Mouse (Mus musculus): Measurements from ENCODE around the gene Rplp1. TPM values are rescaled to one million over a fixed set of nuclear protein-coding genes. Genes with fewer than 3 reads are reported as not detected.

The Rplp1 gene
- polyA plus RNA-seq, 1 experiment from 2014 or later, result 1,000 TPM

GRCm38 (mm10) chr9:61917436-61917835 is 3.1 kb upstream of the Rplp1 start:
- no peak for ATAC-seq (replicated peaks; ENCODE audit: low FRiP score)
- no peaks in the 10 kb centered on the region for H3K4me1 ChIP-seq (replicated peaks; ENCODE audit: control insufficient read depth, insufficient read depth, low read length)
- no peak overlapping the region for H3K9ac ChIP-seq (ENCODE audit: low read length)
- H3K9me3 ChIP-seq (ENCODE audit: control insufficient read depth, low read length), result no peaks in the 10 kb centered on the region
- H3K36me3 ChIP-seq (ENCODE audit: control insufficient read depth, insufficient read depth, low read length), result peaks cover 3% of the 10 kb centered on the region; the same call in 1 of the 2 replicates
- no peak overlapping the region for H3K4me3 ChIP-seq (ENCODE audit: low read depth, low read length)
- no peaks in the 10 kb centered on the region for H3K27me3 ChIP-seq (ENCODE audit: control insufficient read depth, insufficient read depth, low read length)
- no peak for DNase-seq (ENCODE audit: low spot score)
- H3K4me2 ChIP-seq (ENCODE audit: low read depth, low read length, severe bottlenecking), result no peak overlapping the region
- WGBS, result 95% methylated on average over 6 of the region's 6 CpGs
- H3K27ac ChIP-seq (ENCODE audit: low read depth, low read length), result no peak overlapping the region

DNA sequence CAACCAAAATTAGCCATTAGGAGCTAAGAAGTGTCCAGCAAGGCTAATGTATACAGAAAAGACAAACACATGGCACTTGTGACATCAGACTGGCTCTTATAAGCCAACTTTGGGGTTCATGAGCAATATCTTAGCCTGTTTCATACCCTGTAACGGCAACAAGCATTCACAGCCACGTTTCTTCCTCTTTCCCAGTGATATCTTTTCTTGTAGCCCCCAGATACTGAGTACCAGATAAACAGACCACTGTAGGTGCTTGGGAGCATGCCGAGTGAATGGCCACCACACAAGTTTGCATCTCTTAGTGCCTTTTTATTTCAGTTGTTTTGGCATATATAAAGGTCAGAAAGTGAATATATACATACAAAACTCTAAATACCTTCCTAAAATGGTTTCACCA is 2.6 kb upstream of the Rplp1 start:
- no peak overlapping the region for H3K9ac ChIP-seq (ENCODE audit: low read length)
- H3K4me3 ChIP-seq (ENCODE audit: low read depth, low read length), result no peak overlapping the region
- 90% methylated on average over 3 of the region's 3 CpGs for WGBS

DNA sequence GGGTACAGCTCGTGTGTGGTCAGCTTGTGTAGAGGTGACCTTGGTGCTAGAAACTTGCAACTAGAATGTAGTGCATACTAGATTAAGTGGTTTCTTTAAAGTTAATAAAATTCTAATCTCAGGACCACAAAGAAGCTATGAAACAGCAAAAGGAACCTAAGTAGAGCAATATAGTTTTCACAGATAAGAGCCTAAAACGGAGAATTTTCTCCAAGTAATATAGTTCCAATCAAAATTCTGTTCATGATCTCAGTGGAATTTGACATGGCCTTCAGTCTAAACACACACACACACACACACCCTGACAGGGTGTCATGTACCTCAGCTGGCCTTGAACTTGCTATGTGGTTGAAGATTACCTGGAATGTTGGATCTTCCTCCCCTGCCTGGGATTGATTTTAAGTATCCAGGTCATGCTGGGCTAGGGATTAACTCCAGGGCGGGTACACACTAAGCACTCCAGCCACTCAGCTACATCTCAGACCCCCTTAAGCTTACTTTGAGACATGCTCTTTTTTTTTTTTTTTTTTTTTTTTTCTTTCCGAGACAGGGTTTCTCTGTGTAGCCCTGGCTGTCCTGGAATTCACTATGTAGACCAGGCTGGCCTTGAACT is 1.2 kb upstream of the Rplp1 start:
- H3K4me1 ChIP-seq (replicated peaks; ENCODE audit: control insufficient read depth, insufficient read depth, low read length), result no peaks in the 10 kb centered on the region
- H3K9me3 ChIP-seq (ENCODE audit: control insufficient read depth, low read length), result no peaks in the 10 kb centered on the region
- H3K9ac ChIP-seq (ENCODE audit: low read length), result peak overlapping the region; percentile 47; the same call in 1 of the 2 replicates
- no peak for ATAC-seq (replicated peaks; ENCODE audit: low FRiP score)
- DNase-seq (ENCODE audit: low spot score), result no peak
- peak overlapping the region; percentile 91 for H3K4me3 ChIP-seq (ENCODE audit: low read depth, low read length)
- 44% methylated on average over 4 of the region's 4 CpGs for WGBS
- H3K27ac ChIP-seq (ENCODE audit: low read depth, low read length), result 0 out of 2 replicates have a peak overlapping the region, but pooled peaks have one; percentile 87
- peak overlapping the region; percentile 60 for H3K4me2 ChIP-seq (ENCODE audit: low read depth, low read length, severe bottlenecking)
- no peaks in the 10 kb centered on the region for H3K27me3 ChIP-seq (ENCODE audit: control insufficient read depth, insufficient read depth, low read length)
- peaks cover 11% of the 10 kb centered on the region; the same call in 1 of the 2 replicates for H3K36me3 ChIP-seq (ENCODE audit: control insufficient read depth, insufficient read depth, low read length)

More for the DNA sequence above, 2.6 kb upstream of the Rplp1 start:
- H3K4me2 ChIP-seq (ENCODE audit: low read depth, low read length, severe bottlenecking), result no peak overlapping the region
- H3K36me3 ChIP-seq (ENCODE audit: control insufficient read depth, insufficient read depth, low read length), result peaks cover 7% of the 10 kb centered on the region; the same call in 1 of the 2 replicates
- no peak for ATAC-seq (replicated peaks; ENCODE audit: low FRiP score)
- no peaks in the 10 kb centered on the region for H3K27me3 ChIP-seq (ENCODE audit: control insufficient read depth, insufficient read depth, low read length)
- H3K4me1 ChIP-seq (replicated peaks; ENCODE audit: control insufficient read depth, insufficient read depth, low read length), result no peaks in the 10 kb centered on the region
- DNase-seq (ENCODE audit: low spot score), result no peak
- no peak overlapping the region for H3K27ac ChIP-seq (ENCODE audit: low read depth, low read length)
- H3K9me3 ChIP-seq (ENCODE audit: control insufficient read depth, low read length), result no peaks in the 10 kb centered on the region

GRCm38 (mm10) chr9:61914917-61915300 is 567 bp upstream of the Rplp1 start:
- Histone ChIP-seq H3K27ac (ENCODE audit: low read depth, low read length) (peak overlapping the region; percentile 87; the same call in 1 of the 2 replicates), H3K36me3 (ENCODE audit: control insufficient read depth, insufficient read depth, low read length) (peaks cover 11% of the 10 kb centered on the region; the same call in 1 of the 2 replicates), H3K9me3 (ENCODE audit: control insufficient read depth, low read length) (no peaks in the 10 kb centered on the region), H3K4me1 (replicated peaks; ENCODE audit: control insufficient read depth, insufficient read depth, low read length) (no peaks in the 10 kb centered on the region), H3K27me3 (ENCODE audit: control insufficient read depth, insufficient read depth, low read length) (no peaks in the 10 kb centered on the region), H3K4me3 (ENCODE audit: low read depth, low read length) (peak overlapping the region; percentile 91), H3K9ac (ENCODE audit: low read length) (peak overlapping the region; percentile 47), H3K4me2 (ENCODE audit: low read depth, low read length, severe bottlenecking) (peak overlapping the region; percentile 60)
- WGBS, result 5% methylated on average over 13 of the region's 13 CpGs
- DNase-seq (ENCODE audit: low spot score), result no peak
- no peak for ATAC-seq (replicated peaks; ENCODE audit: low FRiP score)

GRCm38 (mm10) chr9:61911300-61912128 is 2.8 kb downstream of the Rplp1 start:
- no peak overlapping the region for H3K4me3 ChIP-seq (ENCODE audit: low read depth, low read length)
- H3K9ac ChIP-seq (ENCODE audit: low read length), result no peak overlapping the region
- 57% methylated on average over 6 of the region's 6 CpGs for WGBS
- H3K27me3 ChIP-seq (ENCODE audit: control insufficient read depth, insufficient read depth, low read length), result no peaks in the 10 kb centered on the region
- no peak overlapping the region for H3K4me2 ChIP-seq (ENCODE audit: low read depth, low read length, severe bottlenecking)
- H3K9me3 ChIP-seq (ENCODE audit: control insufficient read depth, low read length), result no peaks in the 10 kb centered on the region
- ATAC-seq (replicated peaks; ENCODE audit: low FRiP score) (no peak), DNase-seq (ENCODE audit: low spot score) (peak; percentile 53)
- no peak overlapping the region for H3K27ac ChIP-seq (ENCODE audit: low read depth, low read length)
- H3K36me3 ChIP-seq (ENCODE audit: control insufficient read depth, insufficient read depth, low read length), result peaks cover 8% of the 10 kb centered on the region; the same call in 1 of the 2 replicates
- no peaks in the 10 kb centered on the region for H3K4me1 ChIP-seq (replicated peaks; ENCODE audit: control insufficient read depth, insufficient read depth, low read length)

GRCm38 (mm10) chr9:61910526-61911256 is 3.7 kb downstream of the Rplp1 start:
- H3K27me3 ChIP-seq (ENCODE audit: control insufficient read depth, insufficient read depth, low read length), result no peaks in the 10 kb centered on the region
- peaks cover 8% of the 10 kb centered on the region; the same call in 1 of the 2 replicates for H3K36me3 ChIP-seq (ENCODE audit: control insufficient read depth, insufficient read depth, low read length)
- ATAC-seq (replicated peaks; ENCODE audit: low FRiP score), result no peak
- no peak overlapping the region for H3K9ac ChIP-seq (ENCODE audit: low read length)
- H3K4me2 ChIP-seq (ENCODE audit: low read depth, low read length, severe bottlenecking), result no peak overlapping the region
- H3K4me1 ChIP-seq (replicated peaks; ENCODE audit: control insufficient read depth, insufficient read depth, low read length), result no peaks in the 10 kb centered on the region
- peak; percentile 72 for DNase-seq (ENCODE audit: low spot score)
- H3K27ac ChIP-seq (ENCODE audit: low read depth, low read length), result no peak overlapping the region
- no peaks in the 10 kb centered on the region for H3K9me3 ChIP-seq (ENCODE audit: control insufficient read depth, low read length)
- WGBS, result 46% methylated on average over 20 of the region's 20 CpGs
- H3K4me3 ChIP-seq (ENCODE audit: low read depth, low read length), result no peak overlapping the region

DNA sequence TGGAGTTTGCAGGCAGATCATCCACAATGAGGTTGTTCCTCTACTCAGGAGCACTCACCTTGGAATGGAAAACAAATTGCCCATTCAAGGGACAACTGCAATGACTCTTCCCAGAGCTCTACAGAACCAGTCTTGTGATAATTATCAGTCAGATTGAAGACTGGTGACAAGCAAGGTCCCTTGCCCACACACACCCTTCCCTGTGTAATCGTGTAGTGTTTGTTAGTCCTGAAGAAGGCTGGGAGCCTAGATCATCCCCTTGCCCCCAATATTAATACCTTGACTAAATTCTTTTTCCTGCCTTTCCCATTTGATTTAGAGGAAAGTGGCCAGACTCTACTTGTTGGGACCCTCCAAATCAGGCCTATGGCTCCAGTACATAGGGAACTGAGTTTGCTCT is 4.7 kb downstream of the Rplp1 start:
- ATAC-seq (replicated peaks; ENCODE audit: low FRiP score) (no peak), DNase-seq (ENCODE audit: low spot score) (no peak)
- H3K9ac ChIP-seq (ENCODE audit: low read length), result no peak overlapping the region
- H3K9me3 ChIP-seq (ENCODE audit: control insufficient read depth, low read length), result no peaks in the 10 kb centered on the region
- H3K27me3 ChIP-seq (ENCODE audit: control insufficient read depth, insufficient read depth, low read length), result no peaks in the 10 kb centered on the region
- H3K36me3 ChIP-seq (ENCODE audit: control insufficient read depth, insufficient read depth, low read length), result peaks cover 8% of the 10 kb centered on the region; the same call in 1 of the 2 replicates
- no peak overlapping the region for H3K4me2 ChIP-seq (ENCODE audit: low read depth, low read length, severe bottlenecking)
- WGBS, result 94% methylated on average over 1 of the region's 1 CpGs
- H3K27ac ChIP-seq (ENCODE audit: low read depth, low read length), result no peak overlapping the region
- no peak overlapping the region for H3K4me3 ChIP-seq (ENCODE audit: low read depth, low read length)
- H3K4me1 ChIP-seq (replicated peaks; ENCODE audit: control insufficient read depth, insufficient read depth, low read length), result no peaks in the 10 kb centered on the region

- no peak overlapping the region for H3K9ac ChIP-seq (ENCODE audit: low read length)
- WGBS, result 88% methylated on average over 11 of the region's 11 CpGs
- H3K27ac ChIP-seq (ENCODE audit: low read depth, low read length), result no peak overlapping the region
- no peaks in the 10 kb centered on the region for H3K4me1 ChIP-seq (replicated peaks; ENCODE audit: control insufficient read depth, insufficient read depth, low read length)
- ATAC-seq (replicated peaks; ENCODE audit: low FRiP score), result no peak
- no peaks in the 10 kb centered on the region for H3K9me3 ChIP-seq (ENCODE audit: control insufficient read depth, low read length)
- peaks cover 8% of the 10 kb centered on the region; the same call in 1 of the 2 replicates for H3K36me3 ChIP-seq (ENCODE audit: control insufficient read depth, insufficient read depth, low read length)
- peak; percentile 43 for DNase-seq (ENCODE audit: low spot score)
- H3K4me2 ChIP-seq (ENCODE audit: low read depth, low read length, severe bottlenecking), result no peak overlapping the region
- H3K27me3 ChIP-seq (ENCODE audit: control insufficient read depth, insufficient read depth, low read length), result no peaks in the 10 kb centered on the region
- H3K4me3 ChIP-seq (ENCODE audit: low read depth, low read length), result no peak overlapping the region
These were observed 5.4 kb downstream of the Rplp1 start for GRCm38 (mm10) chr9:61908832-61909407.
